In genomic region chr10:86295454-86296098, GRCm38 (mm10) we compare ENCODE assay signal across 9 mouse cellular contexts. TPM values are rescaled to one million over a fixed set of nuclear protein-coding genes. Genes with fewer than 3 reads are reported as not detected.
DNase-seq lines count a peak whose midpoint lies in the region; ATAC-seq and TF ChIP-seq lines count a peak whose summit lies in the region.
"Had no signal": no experiment of that assay in that cellular context is flagged by ENCODE, and none has a peak within 500 bp of the region (broad histone marks: within the 10 kb centered on the region; RNA-seq: fewer than 3 reads in every experiment).

No protein-coding gene starts in this region.

- H3K4me2 ChIP-seq in forebrain, embryonic 14.5 days (ENCODE audit: low read length): peak overlapping the region; percentile 42
- peak overlapping the region; percentile 55 for H3K4me2 ChIP-seq in liver, embryonic 11.5 days
- peak overlapping the region; percentile 29 for H3K4me2 ChIP-seq in stomach, embryonic 14.5 days (replicated peaks; ENCODE audit: low read depth, low read length)

- 29% methylated on average over 13 of the region's 13 CpGs for WGBS in forebrain, embryonic 14.5 days
- 13% methylated on average over 13 of the region's 13 CpGs for WGBS in liver, embryonic 11.5 days
- 32% methylated on average over 13 of the region's 13 CpGs for WGBS in stomach, embryonic 14.5 days

- no peak for DNase-seq in left cerebral cortex, adult 2 months (ENCODE audit: extremely low spot score in 1 of 2, low spot score in 2 of 2)
- DNase-seq in left cerebral cortex, postnatal 25 days (ENCODE audit: low spot score in 2 of 2): no peak
- DNase-seq in forebrain, embryonic 14.5 days (ENCODE audit: low spot score): no peak
- DNase-seq in liver, embryonic 11.5 days (ENCODE audit: low spot score): no peak
- DNase-seq in gastrocnemius, postnatal 14 days: no peak
- DNase-seq in urinary bladder, postnatal 14 days (ENCODE audit: low spot score): no peak

- intact Hi-C loops in left cerebral cortex, adult 2 months (cut with DNase I): loop anchor here (1.0 to 5.0 kb wide), 4 partner anchors 113 to 328 kb away; no protein-coding TSS in a partner anchor
- intact Hi-C loops in left cerebral cortex, postnatal 25 days (cut with DNase I): loop anchor here (1.0 to 5.0 kb wide), 4 partner anchors 113 to 327 kb away; partner anchors contain the start of gene Fbxo7
- intact Hi-C loops in gastrocnemius, postnatal 14 days (cut with DNase I; ENCODE audit: low total_unique reads): loop anchor here (5.0 kb wide), 1 partner anchor 228 kb away; no protein-coding TSS in a partner anchor

- no peaks in the 10 kb centered on the region for H3K27me3 ChIP-seq in forebrain, embryonic 14.5 days (replicated peaks; ENCODE audit: control insufficient read depth, insufficient read depth, low read length)
- peaks cover 8% of the 10 kb centered on the region; the same call in 1 of the 2 replicates for H3K27me3 ChIP-seq in liver, embryonic 11.5 days (replicated peaks; ENCODE audit: control insufficient read depth, insufficient read depth, low read length)
- no peaks in the 10 kb centered on the region for H3K27me3 ChIP-seq in stomach, embryonic 14.5 days (ENCODE audit: control insufficient read depth, insufficient read depth, low read length)

- H3K4me3 ChIP-seq in left cerebral cortex, adult 2 months: 0 out of 2 replicates have a peak overlapping the region, but pooled peaks have one; percentile 4
- peak overlapping the region; percentile 10; the same call in 1 of the 2 replicates for H3K4me3 ChIP-seq in forebrain, embryonic 14.5 days (ENCODE audit: low read depth, low read length)
- H3K4me3 ChIP-seq in liver, embryonic 11.5 days (ENCODE audit: low read depth, low read length): no peak overlapping the region
- no peak overlapping the region for H3K4me3 ChIP-seq in stomach, embryonic 14.5 days (ENCODE audit: low read depth, low read length)
- H3K4me3 ChIP-seq: erythroblast, embryonic 14.5 days had no signal

- H3K9ac ChIP-seq in forebrain, embryonic 14.5 days (ENCODE audit: low read length): peak overlapping the region; percentile 48
- H3K9ac ChIP-seq in liver, embryonic 11.5 days (ENCODE audit: low read depth, low read length): 0 out of 2 replicates have a peak overlapping the region, but pooled peaks have one; percentile 26
- no peak overlapping the region for H3K9ac ChIP-seq in stomach, embryonic 14.5 days (replicated peaks; ENCODE audit: low read depth, low read length)

- 0 out of 2 replicates have a peak, but pooled peaks have one; percentile 6 for ATAC-seq in forebrain, embryonic 14.5 days
- no peak for ATAC-seq in liver, embryonic 11.5 days (replicated peaks; ENCODE audit: low FRiP score)
- no peak for ATAC-seq in stomach, embryonic 14.5 days (ENCODE audit: insufficient number of reproducible peaks, insufficient read depth, low FRiP score, low read depth)
- ATAC-seq in monocyte, adult 5-6 weeks (replicated peaks; ENCODE audit: insufficient number of reproducible peaks, low FRiP score, low TSS enrichment, poor library complexity, severe bottlenecking): no peak

- no peaks in the 10 kb centered on the region for H3K9me3 ChIP-seq in forebrain, embryonic 14.5 days (replicated peaks; ENCODE audit: control insufficient read depth, low read length)
- H3K9me3 ChIP-seq in liver, embryonic 11.5 days (ENCODE audit: control insufficient read depth, low read length): no peaks in the 10 kb centered on the region
- no peaks in the 10 kb centered on the region for H3K9me3 ChIP-seq in stomach, embryonic 14.5 days (ENCODE audit: control insufficient read depth, low read depth, low read length)

- H3K27ac ChIP-seq in left cerebral cortex, adult 2 months: no peak overlapping the region
- H3K27ac ChIP-seq in forebrain, embryonic 14.5 days (ENCODE audit: low read depth, low read length): no peak overlapping the region
- H3K27ac ChIP-seq in liver, embryonic 11.5 days (ENCODE audit: low read depth, low read length): no peak overlapping the region
- no peak overlapping the region for H3K27ac ChIP-seq in stomach, embryonic 14.5 days (ENCODE audit: low read length)

- H3K4me1 ChIP-seq in forebrain, embryonic 14.5 days (ENCODE audit: control insufficient read depth, insufficient read depth, low read length): peaks cover 8% of the 10 kb centered on the region; the same call in 1 of the 2 replicates
- H3K4me1 ChIP-seq in liver, embryonic 11.5 days (replicated peaks; ENCODE audit: control insufficient read depth, insufficient read depth, low read length): peaks cover 4% of the 10 kb centered on the region
- H3K4me1 ChIP-seq in stomach, embryonic 14.5 days (ENCODE audit: control insufficient read depth, insufficient read depth, low read length): no peaks in the 10 kb centered on the region

- no peaks in the 10 kb centered on the region for H3K36me3 ChIP-seq in forebrain, embryonic 14.5 days (ENCODE audit: control insufficient read depth, insufficient read depth, low read length)
- no peaks in the 10 kb centered on the region for H3K36me3 ChIP-seq in liver, embryonic 11.5 days (ENCODE audit: control insufficient read depth, insufficient read depth, low read length)
- no peaks in the 10 kb centered on the region for H3K36me3 ChIP-seq in stomach, embryonic 14.5 days (ENCODE audit: control insufficient read depth, insufficient read depth, low read length)

- no peak for TF ChIP-seq CTCF in left cerebral cortex, adult 2 months (IDR thresholded peaks at IDR 0.05)

RNA-seq across cellular contexts. Expression of gene Timp3, which starts 4.6 kb away (rescaled TPM):
- 10 to 100 TPM; 63.7 to 64.9 TPM for total RNA-seq in left cerebral cortex, adult 2 months (2021)
- total RNA-seq in left cerebral cortex, postnatal 25 days (2021): 10 to 100 TPM; 55.3 to 63.8 TPM
- polyA plus RNA-seq in forebrain, embryonic 14.5 days (2014; fragmentation: Nextera tagmentation; extraction: Ambion mirVana): 7.9 and 13.8 TPM in 2 replicates
- 32.3 and 33.2 TPM in 2 replicates for polyA plus RNA-seq in liver, embryonic 11.5 days (2014; fragmentation: Nextera tagmentation; extraction: Ambion mirVana)
- 88.0 and 88.4 TPM in 2 replicates for polyA plus RNA-seq in stomach, embryonic 14.5 days (2014; fragmentation: Nextera tagmentation; extraction: Ambion mirVana)
- total RNA-seq in monocyte, adult 5-6 weeks (2017): 0.10 TPM in 1 of 3 replicates, not detected in the others
- total RNA-seq in gastrocnemius, postnatal 14 days (2021): 10 to 100 TPM; 80.1 to 91.6 TPM

Comparison
In these comparisons a context has a peak if more than half of its experiments do, and no peak if none do; other contexts are left out.
1. H3K4me3 ChIP-seq: peak in left cerebral cortex, adult 2 months (single experiment) and forebrain, embryonic 14.5 days (single experiment); none in liver, embryonic 11.5 days (single experiment) and stomach, embryonic 14.5 days (single experiment).
2. RNA of gene Timp3, which starts 4.6 kb away (total RNA-seq): 80.1 to 91.6 TPM in gastrocnemius, postnatal 14 days, 63.7 to 64.9 TPM in left cerebral cortex, adult 2 months and 55.3 to 63.8 TPM in left cerebral cortex, postnatal 25 days; 0.10 TPM in monocyte, adult 5-6 weeks; every median in the first group is over 10 times any median in the second.
3. Peak in every context shown above with its lines, with median percentiles within 50 percentile points of each other: H3K4me2 ChIP-seq.